Mouse (Mus musculus) ES-E14 (cell line): ENCODE data around the gene Lpcat2b. TPM values are rescaled to one million over a fixed set of nuclear protein-coding genes. Genes with fewer than 3 reads are reported as not detected.

Experiments
- DNase-seq: peaks from one replicate; pipeline ENCODE4 v3.0.0-alpha.2; 2013; ENCODE audit warnings: low read depth, low spot score
- H3K27ac ChIP-seq: 2 replicates; pipeline ENCODE4 v1.5.1; 2012; ENCODE audit warnings: low read depth, mild to moderate bottlenecking, low read length, moderate library complexity, mixed read lengths; ENCODE audit not compliant: poor library complexity, insufficient read depth, severe bottlenecking
- H3K36me3 ChIP-seq: 2 replicates; pipeline ENCODE4 v1.6.1; 2012; ENCODE audit warnings: mild to moderate bottlenecking, low read length, moderate library complexity, mixed read lengths; ENCODE audit not compliant: control insufficient read depth, poor library complexity, insufficient read depth, severe bottlenecking
- H3K4me1 ChIP-seq, 2 experiments: fragments of 150-350 bp in 1 of 2; sonication (generic) in 1 of 2; 2 replicates each; pipeline ENCODE4 v1.6.1; 2012; ENCODE audit warnings: low read length in 2 of 2, mild to moderate bottlenecking in 1 of 2, mixed read lengths in 1 of 2; ENCODE audit not compliant: control insufficient read depth in 2 of 2, insufficient read depth in 2 of 2, poor library complexity in 1 of 2
- H3K4me3 ChIP-seq, 2 experiments: fragments of 150-350 bp in 1 of 2; sonication (generic) in 1 of 2; 2 replicates each; pipeline ENCODE4 v1.5.1; 2012; ENCODE audit warnings: low read length in 2 of 2, low read depth in 1 of 2, mild to moderate bottlenecking in 1 of 2, mixed read lengths in 1 of 2; ENCODE audit not compliant: insufficient read depth in 1 of 2, poor library complexity in 1 of 2, severe bottlenecking in 1 of 2
- H3K9ac ChIP-seq: 2 replicates; pipeline ENCODE4 v1.6.1; 2012; ENCODE audit warnings: low read depth, mild to moderate bottlenecking, low read length, mixed read lengths; ENCODE audit not compliant: poor library complexity, insufficient read depth, severe bottlenecking
- H3K9me3 ChIP-seq: fragments of 150-350 bp; sonication (generic); 2 replicates; pipeline ENCODE4 v1.6.1; 2012; ENCODE audit warnings: low read depth, mild to moderate bottlenecking, low read length; ENCODE audit not compliant: control insufficient read depth, insufficient read depth
- CHD2 ChIP-seq: IDR thresholded peaks from 2 replicates; pipeline ENCODE4 v1.6.1; 2014; ENCODE audit warnings: mild to moderate bottlenecking, low read depth, low read length, inconsistent platforms
- HCFC1 ChIP-seq: IDR thresholded peaks from 2 replicates; pipeline ENCODE4 v1.6.1; 2012; ENCODE audit warnings: low read length, inconsistent platforms, borderline replicate concordance; ENCODE audit not compliant: insufficient read depth
- MAFK ChIP-seq: IDR thresholded peaks from 2 replicates; pipeline ENCODE4 v1.6.1; 2014; ENCODE audit warnings: mild to moderate bottlenecking, low read depth, low read length, inconsistent platforms; ENCODE audit not compliant: insufficient read depth
- ZC3H11A ChIP-seq: IDR thresholded peaks from 2 replicates; pipeline ENCODE4 v1.6.1; 2012; ENCODE audit warnings: low read depth, mild to moderate bottlenecking, inconsistent platforms, low read length, borderline replicate concordance
- ZNF384 ChIP-seq: IDR thresholded peaks from 2 replicates; pipeline ENCODE4 v1.6.1; 2012; ENCODE audit warnings: low read depth, low read length, inconsistent platforms
- in situ Hi-C, 2 experiments: fragments of 600-800 bp; cut with MboI; formaldehyde crosslinking; loops; one replicate each; pipeline ENCODE4 v1.15.1; 2025; ENCODE audit warnings: low sequenced_read_pairs in 2 of 2, inconsistent platforms in 1 of 2; ENCODE audit not compliant: unreplicated experiment in 2 of 2
- total RNA-seq: library from RNA; depleted of rRNA; stranded (reverse); fragments of 300-350 nt; gene quantifications from 2 replicates; pipeline ENCODE4 v1.2.3, GENCODE M21; 2012

Lpcat2b gene
- total RNA-seq, 1 experiment, result not detected

DNA sequence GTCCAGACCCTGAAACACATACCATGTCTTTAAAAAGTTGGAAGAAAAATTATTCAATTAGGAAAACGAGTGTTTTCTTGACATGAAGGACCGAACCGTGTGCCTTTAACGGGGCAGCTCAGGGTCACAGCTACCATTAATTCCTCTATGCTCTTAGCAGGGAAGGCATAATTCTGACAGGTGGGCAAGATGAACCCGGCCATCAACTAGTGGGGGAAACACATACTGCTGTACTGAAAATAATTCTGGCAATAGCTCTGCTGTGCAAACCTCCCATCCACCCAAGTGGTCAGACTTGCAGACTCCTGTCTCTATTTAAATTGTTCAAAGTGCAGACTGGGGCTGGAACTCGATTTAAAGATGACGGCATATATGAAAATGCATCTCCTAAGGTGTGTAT is 7.0 kb downstream of the Lpcat2b start:
- TF ChIP-seq ZC3H11A (no peak), CHD2 (no peak), ZNF384 (no peak), MAFK (no peak), HCFC1 (no peak)
- no peak for DNase-seq
- Histone ChIP-seq H3K27ac (no peak overlapping the region), H3K4me3 (peak overlapping the region; percentile 87 to 90), H3K4me1 (no peaks in the 10 kb centered on the region), H3K9me3 (no peaks in the 10 kb centered on the region), H3K9ac (peak overlapping the region; percentile 91), H3K36me3 (no peaks in the 10 kb centered on the region)
- in situ Hi-C loops, result no loop called here

DNA sequence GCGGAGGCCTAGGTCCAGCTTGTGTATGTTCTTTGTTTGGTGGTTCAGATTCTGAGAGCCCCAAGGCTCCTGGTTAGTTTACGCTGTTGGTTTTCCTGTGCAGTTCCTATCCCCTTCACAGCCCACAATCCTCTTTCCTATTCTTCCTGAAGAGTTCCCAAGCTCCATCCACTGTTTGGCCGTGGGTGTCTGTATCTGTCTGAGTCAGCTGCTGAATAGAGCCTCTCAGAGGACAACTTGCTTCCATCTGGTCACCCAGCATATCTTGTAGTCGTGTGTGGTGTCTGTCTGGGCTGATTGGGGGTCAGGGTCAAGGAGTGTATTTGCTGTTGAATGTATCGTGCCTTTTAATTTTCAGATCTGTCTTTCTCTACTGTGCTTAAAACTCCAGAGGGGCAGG is 10.5 kb downstream of the Lpcat2b start:
- in situ Hi-C loops, result no loop called here
- TF ChIP-seq MAFK (no peak), HCFC1 (no peak), ZNF384 (no peak), CHD2 (no peak), ZC3H11A (no peak)
- Histone ChIP-seq H3K4me3 (no peak overlapping the region), H3K4me1 (no peaks in the 10 kb centered on the region), H3K9ac (no peak overlapping the region), H3K27ac (no peak overlapping the region), H3K9me3 (no peaks in the 10 kb centered on the region), H3K36me3 (no peaks in the 10 kb centered on the region)
- DNase-seq, result no peak

DNA sequence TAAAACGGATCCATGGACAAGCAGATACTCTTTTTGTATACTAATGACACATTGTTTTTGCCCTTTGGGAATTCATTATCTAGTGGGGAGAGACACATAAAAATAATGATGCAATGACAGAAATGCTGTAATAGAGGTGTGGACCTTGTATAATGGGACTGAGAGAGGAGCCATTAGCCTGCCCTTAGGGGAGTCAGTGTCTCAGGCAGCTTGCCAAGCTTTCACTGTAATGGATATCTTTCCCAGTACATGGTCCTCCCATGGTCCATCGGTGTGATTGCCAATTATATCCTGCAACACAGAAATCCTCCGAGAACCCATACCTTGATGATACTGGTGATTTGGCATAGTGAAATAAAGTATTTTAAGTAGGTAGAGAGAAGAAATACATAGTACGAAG is 12.9 kb downstream of the Lpcat2b start:
- no peaks in the 10 kb centered on the region for H3K4me1 ChIP-seq
- no peaks in the 10 kb centered on the region for H3K36me3 ChIP-seq
- no peaks in the 10 kb centered on the region for H3K9me3 ChIP-seq
- no peak overlapping the region for H3K27ac ChIP-seq
- no peak overlapping the region for H3K9ac ChIP-seq
- DNase-seq, result no peak
- in situ Hi-C loops, result no loop called here
- no peak overlapping the region for H3K4me3 ChIP-seq
- TF ChIP-seq MAFK, result no peak
- no peak for TF ChIP-seq HCFC1
- no peak for TF ChIP-seq ZC3H11A
- TF ChIP-seq CHD2, result no peak
- TF ChIP-seq ZNF384, result no peak

DNA sequence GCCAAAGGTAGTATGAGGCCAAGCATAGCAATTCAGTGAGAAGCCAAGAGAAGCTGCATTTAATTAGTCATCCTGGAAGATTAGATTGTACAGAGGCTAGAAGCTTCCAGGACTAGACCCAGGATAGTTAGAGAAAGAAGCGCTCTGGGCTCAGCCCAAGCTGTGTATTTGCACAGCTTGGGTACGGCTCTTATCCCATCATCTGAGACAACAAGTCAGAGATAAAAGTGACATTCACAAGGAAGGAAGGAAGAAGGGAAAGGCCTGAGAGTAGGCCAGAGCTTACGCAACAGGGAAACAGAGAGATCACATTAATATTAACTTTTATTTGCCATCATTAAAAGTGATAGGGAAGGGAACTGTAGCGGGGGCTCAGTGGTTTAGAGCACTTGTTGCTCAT is 16.6 kb downstream of the Lpcat2b start:
- DNase-seq, result no peak
- Histone ChIP-seq H3K36me3 (no peaks in the 10 kb centered on the region), H3K4me1 (no peaks in the 10 kb centered on the region), H3K27ac (no peak overlapping the region), H3K9me3 (no peaks in the 10 kb centered on the region), H3K4me3 (no peak overlapping the region), H3K9ac (no peak overlapping the region)
- in situ Hi-C loops, result no loop called here
- no peak for TF ChIP-seq HCFC1
- TF ChIP-seq ZC3H11A, result no peak
- no peak for TF ChIP-seq ZNF384
- no peak for TF ChIP-seq CHD2
- no peak for TF ChIP-seq MAFK

DNA sequence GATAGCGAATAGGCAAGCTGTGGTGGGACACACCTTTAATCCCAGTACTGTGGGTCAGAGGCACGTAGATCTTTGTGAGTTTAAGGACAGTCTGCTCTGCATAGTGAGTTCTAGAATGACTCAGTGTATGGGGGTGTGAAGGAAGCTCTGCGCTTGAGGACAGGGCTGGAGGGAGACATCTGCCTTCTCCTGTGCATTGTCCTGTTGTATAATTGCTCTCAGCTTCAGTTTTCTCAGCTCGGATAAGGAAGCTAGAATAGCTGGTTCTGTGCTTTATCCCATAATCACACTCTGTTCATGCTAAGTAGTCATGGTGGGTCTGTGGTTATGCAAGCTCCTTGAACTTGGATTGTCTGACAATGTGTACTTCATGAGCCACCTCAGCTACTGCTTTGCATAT is 17.4 kb downstream of the Lpcat2b start:
- no peak for DNase-seq
- Histone ChIP-seq H3K9ac (no peak overlapping the region), H3K36me3 (no peaks in the 10 kb centered on the region), H3K27ac (no peak overlapping the region), H3K9me3 (no peaks in the 10 kb centered on the region), H3K4me3 (no peak overlapping the region), H3K4me1 (no peaks in the 10 kb centered on the region)
- no peak for TF ChIP-seq ZNF384
- no peak for TF ChIP-seq ZC3H11A
- no peak for TF ChIP-seq MAFK
- no peak for TF ChIP-seq CHD2
- no peak for TF ChIP-seq HCFC1
- in situ Hi-C loops, result no loop called here
